Mouse (Mus musculus): Measurements from ENCODE around the gene Lekr1. TPM values are rescaled to one million over a fixed set of nuclear protein-coding genes. Genes with fewer than 3 reads are reported as not detected.
A peak's percentile ranks its signal among the peaks of the same experiment; 100 is the strongest.

The Lekr1 gene
- polyA plus RNA-seq, 1 experiment from 2014 or later = 6.4 TPM

- Histone ChIP-seq H3K27me3 (no peaks in the 10 kb centered on the region), H3K27ac (replicated peaks) (no peak overlapping the region), H3K9me3 (no peaks in the 10 kb centered on the region), H3K4me3 (no peak overlapping the region), H3K4me2 (no peak overlapping the region), H3K36me3 (no peaks in the 10 kb centered on the region), H3K9ac (no peak overlapping the region), H3K4me1 (replicated peaks) (no peaks in the 10 kb centered on the region)
- no peak for ATAC-seq (ENCODE audit: low read depth)
- 89% methylated on average over 4 of the region's 4 CpGs for WGBS
These were observed 127.5 kb downstream of the Lekr1 start for GRCm38 (mm10) chr3:65793561-65793960.

- no peaks in the 10 kb centered on the region for H3K9me3 ChIP-seq
- 78% methylated on average over 2 of the region's 2 CpGs for WGBS
- no peaks in the 10 kb centered on the region for H3K4me1 ChIP-seq (replicated peaks)
- no peak overlapping the region for H3K4me3 ChIP-seq
- ATAC-seq (ENCODE audit: low read depth) = no peak
- no peak overlapping the region for H3K9ac ChIP-seq
- no peak overlapping the region for H3K27ac ChIP-seq (replicated peaks)
- no peak overlapping the region for H3K4me2 ChIP-seq
- no peaks in the 10 kb centered on the region for H3K36me3 ChIP-seq
- H3K27me3 ChIP-seq = no peaks in the 10 kb centered on the region
These were observed 128.7 kb downstream of the Lekr1 start for GRCm38 (mm10) chr3:65794711-65795110.

GRCm38 (mm10) chr3:65797345-65798137 lies 131.5 kb downstream of the Lekr1 start:
- Histone ChIP-seq H3K9me3 (no peaks in the 10 kb centered on the region), H3K4me1 (replicated peaks) (no peaks in the 10 kb centered on the region), H3K27me3 (no peaks in the 10 kb centered on the region), H3K36me3 (no peaks in the 10 kb centered on the region), H3K27ac (replicated peaks) (no peak overlapping the region), H3K4me3 (no peak overlapping the region), H3K9ac (no peak overlapping the region), H3K4me2 (no peak overlapping the region)
- ATAC-seq (ENCODE audit: low read depth) = no peak
- WGBS = 89% methylated on average over 5 of the region's 5 CpGs

- Histone ChIP-seq H3K27me3 (no peaks in the 10 kb centered on the region), H3K4me3 (no peak overlapping the region), H3K9me3 (no peaks in the 10 kb centered on the region), H3K27ac (replicated peaks) (no peak overlapping the region), H3K36me3 (no peaks in the 10 kb centered on the region), H3K9ac (no peak overlapping the region), H3K4me1 (replicated peaks) (no peaks in the 10 kb centered on the region), H3K4me2 (no peak overlapping the region)
- no peak for ATAC-seq (ENCODE audit: low read depth)
- WGBS = 94% methylated on average over 4 of the region's 4 CpGs
These were observed 134.9 kb downstream of the Lekr1 start for GRCm38 (mm10) chr3:65800962-65801361.

GRCm38 (mm10) chr3:65802185-65802584 lies 136.2 kb downstream of the Lekr1 start:
- no peak overlapping the region for H3K4me3 ChIP-seq
- no peak for ATAC-seq (ENCODE audit: low read depth)
- no peaks in the 10 kb centered on the region for H3K9me3 ChIP-seq
- no peaks in the 10 kb centered on the region for H3K4me1 ChIP-seq (replicated peaks)
- no peaks in the 10 kb centered on the region for H3K36me3 ChIP-seq
- no peaks in the 10 kb centered on the region for H3K27me3 ChIP-seq
- no peak overlapping the region for H3K9ac ChIP-seq
- H3K27ac ChIP-seq (replicated peaks) = no peak overlapping the region
- WGBS = 92% methylated on average over 5 of the region's 5 CpGs
- H3K4me2 ChIP-seq = no peak overlapping the region

GRCm38 (mm10) chr3:65802868-65803267 lies 136.8 kb downstream of the Lekr1 start:
- no peak overlapping the region for H3K4me3 ChIP-seq
- no peaks in the 10 kb centered on the region for H3K27me3 ChIP-seq
- no peak overlapping the region for H3K27ac ChIP-seq (replicated peaks)
- H3K9ac ChIP-seq = no peak overlapping the region
- ATAC-seq (ENCODE audit: low read depth) = no peak
- 70% methylated on average over 5 of the region's 5 CpGs for WGBS
- no peak overlapping the region for H3K4me2 ChIP-seq
- H3K4me1 ChIP-seq (replicated peaks) = no peaks in the 10 kb centered on the region
- no peaks in the 10 kb centered on the region for H3K36me3 ChIP-seq
- no peaks in the 10 kb centered on the region for H3K9me3 ChIP-seq

- Histone ChIP-seq H3K9me3 (no peaks in the 10 kb centered on the region), H3K27ac (replicated peaks) (no peak overlapping the region), H3K27me3 (no peaks in the 10 kb centered on the region; the same call in 1 of the 2 replicates), H3K36me3 (no peaks in the 10 kb centered on the region), H3K9ac (no peak overlapping the region), H3K4me3 (no peak overlapping the region), H3K4me1 (replicated peaks) (0 out of 2 replicates have a peak, but pooled peaks cover 4% of the 10 kb centered on the region), H3K4me2 (no peak overlapping the region)
- 0 out of 2 replicates have a peak, but pooled peaks have one; percentile 36 for ATAC-seq (ENCODE audit: low read depth)
- 43% methylated on average over 6 of the region's 6 CpGs for whole genome bisulfite sequencing
These were observed 148.9 kb downstream of the Lekr1 start for GRCm38 (mm10) chr3:65814881-65815280.

- 67% methylated on average over 10 of the region's 10 CpGs for whole genome bisulfite sequencing
- no peaks in the 10 kb centered on the region; the same call in 1 of the 2 replicates for H3K27me3 ChIP-seq
- no peaks in the 10 kb centered on the region for H3K9me3 ChIP-seq
- no peak overlapping the region for H3K9ac ChIP-seq
- no peak overlapping the region for H3K4me2 ChIP-seq
- H3K36me3 ChIP-seq = no peaks in the 10 kb centered on the region
- no peak overlapping the region for H3K27ac ChIP-seq (replicated peaks)
- H3K4me1 ChIP-seq (replicated peaks) = 0 out of 2 replicates have a peak, but pooled peaks cover 4% of the 10 kb centered on the region
- peak; percentile 40; the same call in 1 of the 2 replicates for ATAC-seq (ENCODE audit: low read depth)
- no peak overlapping the region for H3K4me3 ChIP-seq
These were observed 150.0 kb downstream of the Lekr1 start for GRCm38 (mm10) chr3:65816012-65816411.

- H3K36me3 ChIP-seq = no peaks in the 10 kb centered on the region
- H3K4me3 ChIP-seq = no peak overlapping the region
- no peaks in the 10 kb centered on the region for H3K9me3 ChIP-seq
- no peaks in the 10 kb centered on the region; the same call in 1 of the 2 replicates for H3K27me3 ChIP-seq
- 63% methylated on average over 4 of the region's 4 CpGs for WGBS
- no peak overlapping the region for H3K4me2 ChIP-seq
- H3K4me1 ChIP-seq (replicated peaks) = 0 out of 2 replicates have a peak, but pooled peaks cover 4% of the 10 kb centered on the region
- H3K27ac ChIP-seq (replicated peaks) = no peak overlapping the region
- no peak overlapping the region for H3K9ac ChIP-seq
- no peak for ATAC-seq (ENCODE audit: low read depth)
These were observed 152.6 kb downstream of the Lekr1 start for GRCm38 (mm10) chr3:65818597-65818996.

- no peak for ATAC-seq (ENCODE audit: low read depth)
- 74% methylated on average over 6 of the region's 6 CpGs for WGBS
- no peaks in the 10 kb centered on the region for H3K27me3 ChIP-seq
- H3K4me2 ChIP-seq = no peak overlapping the region
- no peak overlapping the region for H3K9ac ChIP-seq
- no peaks in the 10 kb centered on the region for H3K36me3 ChIP-seq
- no peak overlapping the region for H3K4me3 ChIP-seq
- no peaks in the 10 kb centered on the region for H3K9me3 ChIP-seq
- H3K27ac ChIP-seq (replicated peaks) = no peak overlapping the region
- 0 out of 2 replicates have a peak, but pooled peaks cover 4% of the 10 kb centered on the region for H3K4me1 ChIP-seq (replicated peaks)
These were observed 153.8 kb downstream of the Lekr1 start for GRCm38 (mm10) chr3:65819841-65820240.

- 71% methylated on average over 3 of the region's 3 CpGs for WGBS
These were observed 158.9 kb downstream of the Lekr1 start for GRCm38 (mm10) chr3:65824886-65825285.

GRCm38 (mm10) chr3:65826716-65827115 lies 160.7 kb downstream of the Lekr1 start:
- Histone ChIP-seq H3K27me3 (no peaks in the 10 kb centered on the region), H3K4me3 (no peak overlapping the region), H3K9ac (no peak overlapping the region), H3K27ac (replicated peaks) (no peak overlapping the region), H3K9me3 (no peaks in the 10 kb centered on the region), H3K4me1 (replicated peaks) (peaks cover 14% of the 10 kb centered on the region), H3K36me3 (no peaks in the 10 kb centered on the region), H3K4me2 (no peak overlapping the region)
- 84% methylated on average over 6 of the region's 6 CpGs for WGBS
- ATAC-seq (ENCODE audit: low read depth) = no peak

More at GRCm38 (mm10) chr3:65824886-65825285, 158.9 kb downstream of the Lekr1 start:
- no peaks in the 10 kb centered on the region for H3K27me3 ChIP-seq
- H3K4me1 ChIP-seq (replicated peaks) = peaks cover 6% of the 10 kb centered on the region
- no peak overlapping the region for H3K4me2 ChIP-seq
- H3K9ac ChIP-seq = no peak overlapping the region
- ATAC-seq (ENCODE audit: low read depth) = no peak
- H3K4me3 ChIP-seq = no peak overlapping the region
- H3K36me3 ChIP-seq = no peaks in the 10 kb centered on the region
- no peak overlapping the region for H3K27ac ChIP-seq (replicated peaks)
- no peaks in the 10 kb centered on the region for H3K9me3 ChIP-seq
